Mouse (Mus musculus) hindbrain, embryonic 16.5 days (tissue): ENCODE measurements around the gene Palm3. TPM values are rescaled to one million over a fixed set of nuclear protein-coding genes. Genes with fewer than 3 reads are reported as not detected.

Experiments
- ATAC-seq: fragments of 200-750 bp; cut with Nextera tagmentation; 2 replicates; pipeline ENCODE4 v1.8.0; 2017; ENCODE audit warnings: moderate TSS enrichment, moderate library complexity
- H3K27ac ChIP-seq: fragments of 300-500 bp; sonication (generic); 2 replicates; pipeline ENCODE4 v1.5.1; 2014; ENCODE audit warnings: low read depth, mild to moderate bottlenecking, control low read depth, low read length, moderate library complexity
- H3K27me3 ChIP-seq: fragments of 300-500 bp; sonication (generic); replicated peaks from 2 replicates; pipeline ENCODE4 v1.6.1; 2014; ENCODE audit warnings: low read length; ENCODE audit not compliant: control insufficient read depth, insufficient read depth
- H3K36me3 ChIP-seq: fragments of 300-500 bp; sonication (generic); 2 replicates; pipeline ENCODE4 v1.6.1; 2014; ENCODE audit warnings: mild to moderate bottlenecking, low read length, moderate library complexity, mixed read lengths; ENCODE audit not compliant: control insufficient read depth, insufficient read depth
- H3K4me1 ChIP-seq: fragments of 300-500 bp; sonication (generic); 2 replicates; pipeline ENCODE4 v1.6.1; 2014; ENCODE audit warnings: low read depth, low read length; ENCODE audit not compliant: control insufficient read depth, insufficient read depth
- H3K4me2 ChIP-seq: fragments of 300-500 bp; sonication (generic); 2 replicates; pipeline ENCODE4 v1.6.1; 2014; ENCODE audit warnings: mild to moderate bottlenecking, low read length, control low read depth, moderate library complexity
- H3K4me3 ChIP-seq: fragments of 300-500 bp; sonication (generic); 2 replicates; pipeline ENCODE4 v1.5.1; 2014; ENCODE audit warnings: mild to moderate bottlenecking, low read length, control low read depth, moderate library complexity
- H3K9ac ChIP-seq: fragments of 300-500 bp; sonication (generic); 2 replicates; pipeline ENCODE4 v1.6.1; 2014; ENCODE audit warnings: low read depth, mild to moderate bottlenecking, control low read depth, low read length, moderate library complexity
- H3K9me3 ChIP-seq: fragments of 300-500 bp; sonication (generic); 2 replicates; pipeline ENCODE4 v1.6.1; 2014; ENCODE audit warnings: mild to moderate bottlenecking, low read length, moderate library complexity; ENCODE audit not compliant: control insufficient read depth
- WGBS: fragments of 180-500 bp; shearing (Covaris S2); extraction: QIAGEN DNeasy Blood & Tissue Kit; methylation state at CpG from one replicate; pipeline ENCODE4 v1.1.7; 2014; 5-methylcytosine and 5-hydroxymethylcytosine counted together
- polyA plus RNA-seq: library from polyadenylated mRNA; unstranded; fragments of >200 nt; fragmentation: Nextera tagmentation; extraction: Ambion mirVana; gene quantifications from 2 replicates; pipeline ENCODE4 v1.2.1, GENCODE M21; 2015

Palm3 gene
- polyA plus RNA-seq, 1 experiment from 2014 or later = 11.3 TPM

GRCm38 (mm10) chr8:84066291-84066930 lies 45.1 kb downstream of the Palm3 start, which contains the start of gene Rfx1:
Gene Rfx1 (plus strand): TSS chr8:84066834.
- H3K27me3 ChIP-seq = no peaks in the 10 kb centered on the region
- no peaks in the 10 kb centered on the region for H3K9me3 ChIP-seq
- peak; percentile 98 for ATAC-seq
- H3K36me3 ChIP-seq = no peaks in the 10 kb centered on the region
- H3K27ac ChIP-seq = peak within 1 kb of the TSS; percentile 98
- WGBS = under 1% methylated on average over 50 of the region's 51 CpGs
- peak within 1 kb of the TSS; percentile 87 for H3K4me2 ChIP-seq
- peak within 1 kb of the TSS; percentile 94 for H3K4me3 ChIP-seq
- H3K4me1 ChIP-seq = peaks cover 29% of the 10 kb centered on the region
- H3K9ac ChIP-seq = peak within 1 kb of the TSS; percentile 94

- Histone ChIP-seq H3K27ac (peak overlapping the region; percentile 98), H3K4me3 (peak overlapping the region; percentile 94), H3K9ac (peak overlapping the region; percentile 94), H3K4me2 (peak overlapping the region; percentile 63), H3K9me3 (no peaks in the 10 kb centered on the region), H3K4me1 (peaks cover 29% of the 10 kb centered on the region), H3K36me3 (no peaks in the 10 kb centered on the region), H3K27me3 (no peaks in the 10 kb centered on the region)
- WGBS = under 1% methylated on average over 39 of the region's 58 CpGs
- peak; percentile 66 for ATAC-seq
These were observed 45.8 kb downstream of the Palm3 start for GRCm38 (mm10) chr8:84067047-84067573.

GRCm38 (mm10) chr8:84067911-84068310 lies 46.6 kb downstream of the Palm3 start:
- 90% methylated on average over 7 of the region's 7 CpGs for WGBS
- peak overlapping the region; percentile 63 for H3K4me2 ChIP-seq
- no peak for ATAC-seq
- H3K27ac ChIP-seq = no peak overlapping the region
- peak overlapping the region; percentile 94 for H3K4me3 ChIP-seq
- no peaks in the 10 kb centered on the region for H3K27me3 ChIP-seq
- H3K36me3 ChIP-seq = no peaks in the 10 kb centered on the region
- peak overlapping the region; percentile 94 for H3K9ac ChIP-seq
- H3K9me3 ChIP-seq = no peaks in the 10 kb centered on the region
- H3K4me1 ChIP-seq = peaks cover 31% of the 10 kb centered on the region

GRCm38 (mm10) chr8:84068316-84069035 lies 47.2 kb downstream of the Palm3 start:
- Histone ChIP-seq H3K4me3 (no peak overlapping the region), H3K4me2 (peak overlapping the region; percentile 63), H3K27me3 (no peaks in the 10 kb centered on the region), H3K9ac (no peak overlapping the region), H3K9me3 (no peaks in the 10 kb centered on the region), H3K27ac (no peak overlapping the region), H3K4me1 (peaks cover 37% of the 10 kb centered on the region), H3K36me3 (no peaks in the 10 kb centered on the region)
- 71% methylated on average over 12 of the region's 12 CpGs for WGBS
- no peak for ATAC-seq

- no peaks in the 10 kb centered on the region for H3K27me3 ChIP-seq
- WGBS = 40% methylated on average over 1 of the region's 1 CpGs
- H3K4me3 ChIP-seq = no peak overlapping the region
- no peak overlapping the region for H3K9ac ChIP-seq
- ATAC-seq = no peak
- H3K36me3 ChIP-seq = no peaks in the 10 kb centered on the region
- peaks cover 40% of the 10 kb centered on the region for H3K4me1 ChIP-seq
- H3K9me3 ChIP-seq = no peaks in the 10 kb centered on the region
- H3K4me2 ChIP-seq = no peak overlapping the region
- peak overlapping the region; percentile 46; the same call in 1 of the 2 replicates for H3K27ac ChIP-seq
These were observed 47.9 kb downstream of the Palm3 start for GRCm38 (mm10) chr8:84069169-84069568.

- Histone ChIP-seq H3K36me3 (no peaks in the 10 kb centered on the region), H3K4me2 (no peak overlapping the region), H3K27me3 (no peaks in the 10 kb centered on the region), H3K9me3 (no peaks in the 10 kb centered on the region), H3K4me3 (no peak overlapping the region), H3K9ac (peak overlapping the region; percentile 14; the same call in 1 of the 2 replicates), H3K27ac (peak overlapping the region; percentile 46), H3K4me1 (peaks cover 40% of the 10 kb centered on the region)
- no peak for ATAC-seq
- WGBS = 48% methylated on average over 2 of the region's 2 CpGs
These were observed 48.5 kb downstream of the Palm3 start for GRCm38 (mm10) chr8:84069750-84070149.

- no peak overlapping the region for H3K4me3 ChIP-seq
- H3K9ac ChIP-seq = peak overlapping the region; percentile 14; the same call in 1 of the 2 replicates
- no peak for ATAC-seq
- peak overlapping the region; percentile 45; the same call in 1 of the 2 replicates for H3K27ac ChIP-seq
- no peak overlapping the region for H3K4me2 ChIP-seq
- no peaks in the 10 kb centered on the region for H3K9me3 ChIP-seq
- 88% methylated on average over 5 of the region's 5 CpGs for WGBS
- H3K36me3 ChIP-seq = no peaks in the 10 kb centered on the region
- H3K4me1 ChIP-seq = peaks cover 40% of the 10 kb centered on the region
- no peaks in the 10 kb centered on the region for H3K27me3 ChIP-seq
These were observed 49.0 kb downstream of the Palm3 start for GRCm38 (mm10) chr8:84070241-84070640.

GRCm38 (mm10) chr8:84070667-84071066 lies 49.4 kb downstream of the Palm3 start:
- Histone ChIP-seq H3K9me3 (no peaks in the 10 kb centered on the region), H3K27me3 (no peaks in the 10 kb centered on the region), H3K4me3 (no peak overlapping the region), H3K9ac (no peak overlapping the region), H3K4me2 (no peak overlapping the region), H3K27ac (no peak overlapping the region), H3K36me3 (no peaks in the 10 kb centered on the region), H3K4me1 (peaks cover 40% of the 10 kb centered on the region)
- 56% methylated on average over 2 of the region's 2 CpGs for WGBS
- no peak for ATAC-seq

- Histone ChIP-seq H3K4me2 (no peak overlapping the region), H3K27ac (no peak overlapping the region), H3K36me3 (no peaks in the 10 kb centered on the region), H3K4me3 (no peak overlapping the region), H3K4me1 (peaks cover 40% of the 10 kb centered on the region), H3K9ac (0 out of 2 replicates have a peak overlapping the region, but pooled peaks have one; percentile 8), H3K9me3 (no peaks in the 10 kb centered on the region), H3K27me3 (no peaks in the 10 kb centered on the region)
- ATAC-seq = no peak
- WGBS = 71% methylated on average over 3 of the region's 3 CpGs
These were observed 50.6 kb downstream of the Palm3 start for GRCm38 (mm10) chr8:84071921-84072320.
